Mouse (Mus musculus): Measurements from ENCODE around the gene Slc12a8.

- TF ChIP-seq POLR2A (IDR thresholded peaks at IDR 0.05; ENCODE audit: borderline replicate concordance, low read depth, low read length) (no peak), CTCF (IDR thresholded peaks at IDR 0.05; ENCODE audit: low read depth, low read length) (no peak)
Observed at GRCm38 (mm10) chr16:33676347-33677312, 159.5 kb downstream of the Slc12a8 start.
